Mouse (Mus musculus) ovary, postnatal 36 days (tissue): ENCODE data around the gene Tekt1.

Source experiments
- DNase-seq: peaks from one replicate; pipeline ENCODE4 v3.0.0; 2022; ENCODE audit warnings: low spot score, mixed read lengths

Gene Tekt1

DNA sequence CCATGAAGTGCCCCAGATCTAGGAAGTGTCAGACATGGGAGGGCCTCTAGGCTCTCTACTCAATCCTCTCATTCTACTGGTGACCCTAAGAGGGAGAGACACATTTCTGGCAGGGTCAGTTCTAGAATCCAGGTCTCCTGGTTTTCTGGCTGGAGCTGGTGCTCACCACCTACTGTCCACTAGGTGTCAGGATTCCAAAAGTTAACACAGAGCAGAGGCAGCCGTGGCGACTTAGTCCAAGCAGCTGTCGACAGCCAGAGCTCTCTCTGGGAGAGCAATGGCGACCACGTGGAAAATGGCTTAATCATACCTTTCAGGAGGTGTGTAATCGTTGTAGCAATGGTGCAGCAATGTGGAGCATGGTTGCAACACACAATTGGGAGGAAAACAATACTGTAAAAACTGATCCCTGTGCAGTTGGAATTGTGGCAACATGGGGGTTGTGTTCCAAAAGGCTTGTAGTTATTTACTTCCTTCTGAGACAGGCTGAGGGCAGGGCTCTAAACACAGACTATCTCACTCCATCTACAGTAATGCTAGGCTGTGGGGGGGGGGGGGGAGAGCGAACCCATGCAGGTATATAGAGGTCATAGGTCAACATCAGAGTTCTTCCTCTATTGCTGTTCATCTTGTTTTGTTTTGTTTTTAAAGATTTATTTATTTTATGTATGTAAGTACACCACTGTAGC is 19.5 kb downstream of the Tekt1 start:
- DNase-seq: peak; percentile 50

DNA sequence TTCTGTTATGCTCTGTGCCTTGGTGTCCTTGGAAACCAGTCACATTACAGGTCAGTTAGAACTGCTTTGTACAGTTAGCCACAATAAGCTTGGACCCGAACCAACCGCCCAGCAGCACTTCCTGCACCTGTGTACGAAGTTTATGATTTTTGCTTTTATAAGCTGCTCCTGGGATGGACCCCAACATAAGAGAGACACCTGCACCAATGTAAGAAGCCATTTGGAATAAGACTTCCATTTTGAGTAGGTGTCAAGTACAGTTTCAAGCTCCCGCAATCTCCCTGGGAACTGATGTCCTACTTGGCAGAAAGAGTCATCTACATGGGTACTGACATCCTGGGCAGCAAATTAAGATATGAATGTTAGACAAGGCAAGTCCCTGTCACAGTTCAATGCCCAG is 22.5 kb downstream of the Tekt1 start:
- no peak for DNase-seq

DNA sequence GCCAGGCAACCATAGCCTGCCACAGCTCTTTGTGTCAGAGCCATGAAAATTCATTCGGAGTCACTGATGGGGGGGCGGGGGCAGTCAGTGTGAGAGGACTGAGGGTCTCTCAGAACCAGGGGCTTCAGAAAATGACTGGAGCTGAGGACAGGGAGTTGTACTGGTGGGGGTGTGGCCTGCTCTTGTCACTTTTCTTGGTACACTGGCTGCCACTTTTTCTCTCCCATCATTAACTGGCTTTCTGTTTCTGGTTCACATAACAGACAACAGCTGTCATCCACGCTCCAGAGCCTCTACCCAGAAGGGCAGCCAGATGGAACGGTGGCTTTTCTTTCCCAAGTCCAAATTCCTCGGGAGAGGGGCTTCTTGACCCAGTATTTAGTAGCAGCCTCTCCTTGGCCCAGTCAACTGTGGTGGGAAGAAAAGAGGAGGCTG is 23.8 kb downstream of the Tekt1 start:
- no peak for DNase-seq

DNA sequence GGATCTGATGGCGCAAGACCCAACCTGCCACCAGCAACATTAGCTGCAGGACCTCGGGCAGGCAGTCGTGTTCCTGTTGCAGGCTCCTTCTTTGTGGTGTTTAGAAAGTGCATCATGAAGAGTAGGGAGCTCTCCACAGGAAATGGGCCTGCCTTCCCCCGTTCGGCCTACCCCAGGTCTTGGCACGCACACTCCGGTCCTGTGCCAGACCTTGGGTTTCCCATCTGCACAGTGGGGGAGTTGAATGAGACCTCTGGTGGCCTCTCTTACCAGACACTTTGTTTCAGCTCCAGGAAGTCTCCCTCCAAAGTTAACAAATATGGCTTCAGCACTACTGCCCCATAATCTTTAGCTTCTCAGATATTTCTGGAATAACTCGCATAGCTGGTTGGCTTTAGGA is 25.5 kb downstream of the Tekt1 start:
- no peak for DNase-seq

DNA sequence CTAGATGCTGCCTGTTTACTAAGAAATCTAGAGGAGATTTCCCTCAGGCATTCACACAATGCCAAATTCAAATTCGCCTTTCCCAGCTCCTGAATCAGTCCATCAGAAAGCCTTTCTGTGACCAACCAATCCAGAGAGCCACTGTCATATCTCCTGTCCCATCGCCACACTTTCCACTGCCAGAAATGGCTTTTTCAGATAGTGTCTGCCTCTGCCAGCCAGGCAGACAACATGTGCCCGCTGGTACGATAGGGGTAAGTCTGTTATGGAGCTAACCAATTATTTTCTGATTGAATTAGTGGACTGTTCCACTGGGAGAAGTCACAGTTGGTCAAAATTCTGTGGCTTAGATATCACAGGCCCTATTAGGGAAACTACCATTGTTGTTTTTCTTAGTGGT is 27.6 kb downstream of the Tekt1 start:
- no peak for DNase-seq

DNA sequence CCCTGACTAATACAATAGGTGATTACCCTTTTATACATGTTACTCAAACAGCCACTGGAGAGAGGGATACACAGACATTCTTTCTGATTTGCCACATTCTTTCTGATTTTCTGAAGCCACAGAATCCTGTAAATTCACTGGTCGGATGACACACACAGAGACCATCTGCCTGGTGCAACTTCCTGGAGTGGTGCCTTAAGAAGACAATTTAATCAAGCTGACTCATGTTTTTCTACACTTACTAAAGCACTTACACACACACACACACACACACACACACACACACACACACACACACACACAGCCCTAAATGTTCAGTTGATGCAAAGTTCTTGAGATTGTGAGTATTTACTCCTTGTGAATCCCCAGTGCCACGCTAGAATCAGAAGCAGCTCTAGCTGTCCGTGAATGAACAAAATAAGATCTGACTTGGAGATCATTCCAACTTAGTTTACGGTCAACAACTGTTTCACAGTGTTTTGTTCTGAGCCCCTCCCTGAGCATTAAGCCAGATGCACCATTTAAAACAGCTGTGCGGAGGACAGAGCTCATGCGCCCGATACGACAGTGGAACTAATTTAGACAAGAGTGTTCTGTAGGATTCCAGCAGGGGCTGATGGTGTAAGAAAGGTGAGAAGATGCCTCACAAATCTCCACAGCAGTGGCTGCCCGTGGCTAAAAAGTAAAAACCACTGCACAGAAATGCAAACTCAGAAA is 29.1 kb downstream of the Tekt1 start:
- no peak for DNase-seq

DNA sequence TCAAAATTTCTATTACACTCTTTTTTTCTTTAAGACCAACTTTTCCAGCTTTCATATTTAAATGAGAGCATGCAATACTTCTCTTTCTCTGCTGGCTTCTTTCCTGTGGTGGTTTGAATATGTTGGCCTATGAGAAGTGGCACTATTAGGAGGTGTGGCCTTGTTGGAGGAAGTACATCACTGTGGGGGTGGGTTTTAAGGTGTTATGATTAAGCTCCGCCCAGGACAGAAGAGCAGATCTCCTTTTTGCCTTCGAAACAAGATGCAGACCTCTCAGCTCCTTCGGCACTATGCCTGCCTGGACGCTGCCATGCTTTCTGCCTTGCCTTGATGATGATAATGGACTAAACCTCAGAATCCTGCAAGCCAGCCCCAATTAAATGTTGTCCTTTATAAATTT is 36.5 kb downstream of the Tekt1 start:
- DNase-seq: no peak

DNA sequence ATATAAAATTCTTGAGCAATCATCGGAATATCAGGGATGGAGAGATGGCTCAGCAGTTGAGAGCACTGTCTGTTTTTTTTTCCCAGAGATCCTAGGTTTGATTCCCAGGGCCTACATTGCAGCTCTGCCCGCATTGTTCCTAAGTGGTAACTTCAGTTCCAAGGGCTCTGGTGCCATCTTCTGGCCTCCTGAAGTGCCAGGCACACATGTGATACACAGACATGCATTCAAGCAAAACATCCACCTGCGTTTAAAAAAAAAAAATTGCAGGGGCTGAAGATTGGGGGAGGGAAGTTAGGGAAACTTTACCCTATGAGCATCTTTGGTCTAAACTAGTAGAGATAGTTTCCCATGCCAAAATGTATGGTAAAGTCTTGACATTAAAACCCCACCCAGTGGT is 37.8 kb downstream of the Tekt1 start:
- no peak for DNase-seq

DNA sequence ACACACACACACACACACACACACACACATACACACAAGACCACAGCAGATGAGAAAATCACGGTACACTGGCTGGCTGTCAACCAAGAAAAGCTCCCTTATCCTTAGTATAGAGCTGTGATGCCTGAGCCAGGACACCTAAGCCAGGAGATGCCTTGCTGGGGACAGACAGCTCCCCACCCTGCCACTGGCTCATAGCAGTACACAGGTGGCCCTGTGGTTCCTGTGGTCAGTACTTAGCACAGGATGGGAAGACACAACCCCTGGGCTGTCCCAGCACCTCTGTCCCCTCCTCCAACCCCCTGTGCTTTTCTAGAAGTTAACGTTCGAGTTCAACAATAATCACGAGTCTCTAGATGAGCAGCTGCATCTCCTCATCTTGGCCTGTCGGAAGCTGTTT is 44.2 kb downstream of the Tekt1 start:
- no peak for DNase-seq

DNA sequence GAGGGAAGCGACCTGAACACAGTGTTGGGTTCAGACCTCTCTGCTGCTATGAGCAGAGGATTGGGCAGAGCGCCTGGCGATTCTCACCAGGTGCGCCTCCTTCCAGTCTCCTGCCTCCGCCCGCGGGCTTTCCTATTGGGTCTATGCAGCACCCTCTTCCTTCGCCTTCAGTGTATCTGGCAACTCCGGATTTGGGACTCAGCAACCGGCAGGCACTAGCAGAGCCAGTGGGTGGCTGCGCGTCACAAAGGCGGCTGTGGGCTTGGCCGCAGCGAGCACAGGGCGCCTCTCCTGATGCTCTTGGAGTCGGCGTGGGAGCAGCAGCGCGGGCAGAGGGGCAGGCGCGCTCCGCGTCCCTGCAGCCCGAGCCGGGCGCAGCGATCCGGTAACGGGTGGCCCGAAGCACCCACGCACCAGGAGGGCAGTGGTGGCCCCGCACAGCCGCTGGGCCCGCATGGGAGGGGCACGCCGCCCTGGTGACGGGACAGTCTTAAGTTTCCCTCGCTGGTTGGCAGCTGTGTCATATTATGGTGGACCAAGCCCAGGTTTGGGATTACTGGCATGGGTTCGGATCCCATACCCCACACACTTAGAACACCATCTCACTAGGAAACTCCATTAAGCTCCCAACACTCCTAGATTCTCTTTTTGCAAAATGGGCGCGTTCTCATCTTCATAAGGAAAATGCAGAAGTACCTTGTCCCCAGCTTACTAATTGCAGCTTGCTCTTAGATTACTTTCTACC is 47.9 kb downstream of the Tekt1 start, which contains the start of gene Fbxo39:
Fbxo39 (plus strand) TSS at position 294 of the 745 bp plus-strand sequence.
- no peak for DNase-seq

DNA sequence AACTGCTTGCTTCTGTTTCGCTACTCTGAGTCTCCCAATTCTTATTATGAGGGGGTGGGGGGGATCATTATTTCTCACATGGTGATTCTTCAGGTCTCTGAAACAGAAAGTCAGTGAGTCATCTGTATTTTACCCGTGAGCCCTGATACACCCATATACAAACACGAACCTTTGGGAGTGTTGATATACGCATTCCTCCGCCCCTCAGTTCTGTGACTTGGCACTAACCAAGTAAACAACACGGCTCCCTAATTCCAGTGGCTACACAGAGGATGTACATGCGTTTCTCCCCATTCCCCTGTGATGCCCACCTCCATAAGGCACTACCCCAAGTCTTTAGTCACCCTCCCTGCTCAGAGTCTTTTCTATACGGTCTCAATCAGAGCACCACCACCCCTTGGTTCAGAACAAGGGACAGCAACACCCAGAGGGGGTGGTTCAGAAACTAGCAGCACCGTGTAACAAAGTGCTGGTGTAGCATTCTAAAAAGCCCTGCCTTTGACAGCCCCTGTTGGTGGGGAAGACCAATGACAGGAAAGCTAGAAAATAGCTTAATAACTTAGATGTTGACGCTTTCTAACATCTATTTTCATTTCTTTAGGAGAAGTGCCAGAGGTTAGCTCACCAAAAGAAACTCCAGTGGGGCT is 50.8 kb downstream of the Tekt1 start:
- no peak for DNase-seq

DNA sequence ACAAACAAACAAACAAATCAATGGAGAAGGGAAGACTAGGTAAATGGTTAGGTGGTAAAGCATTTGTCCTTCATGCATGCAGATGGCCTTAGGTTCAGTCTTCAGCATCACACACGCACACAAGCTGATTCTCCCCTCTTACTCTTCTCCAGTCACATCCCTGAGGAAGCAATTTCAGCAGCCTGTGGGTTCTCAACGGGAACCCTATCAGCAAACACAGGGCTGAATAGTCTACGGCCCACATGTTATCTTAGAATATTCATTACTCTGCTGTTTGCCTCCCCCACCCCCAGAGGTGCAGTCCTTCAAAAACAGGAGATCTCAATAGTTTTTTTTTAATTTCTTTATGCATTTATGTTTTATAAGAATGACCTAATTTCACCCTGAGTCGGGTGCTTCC is 51.8 kb downstream of the Tekt1 start:
- no peak for DNase-seq

DNA sequence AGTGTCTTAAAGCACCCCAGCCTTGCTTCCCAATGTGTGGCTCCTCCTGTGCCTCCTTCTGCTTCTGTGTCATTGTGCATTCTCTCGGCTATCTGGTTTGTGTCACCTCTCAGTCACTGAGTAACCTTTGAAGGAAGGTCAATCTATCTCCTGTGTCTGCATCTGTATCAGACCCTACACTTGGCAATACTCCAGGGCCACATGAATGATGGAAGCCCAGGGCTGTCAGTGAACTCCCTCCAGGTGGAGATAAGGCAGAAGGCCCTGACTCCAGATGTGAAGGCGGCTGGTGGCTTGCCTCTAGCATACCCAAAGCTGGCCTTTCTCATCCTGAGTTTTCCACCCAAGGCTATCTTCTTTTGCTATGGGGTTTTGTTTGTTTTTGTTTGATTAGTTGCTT is 53.3 kb downstream of the Tekt1 start:
- DNase-seq: no peak

DNA sequence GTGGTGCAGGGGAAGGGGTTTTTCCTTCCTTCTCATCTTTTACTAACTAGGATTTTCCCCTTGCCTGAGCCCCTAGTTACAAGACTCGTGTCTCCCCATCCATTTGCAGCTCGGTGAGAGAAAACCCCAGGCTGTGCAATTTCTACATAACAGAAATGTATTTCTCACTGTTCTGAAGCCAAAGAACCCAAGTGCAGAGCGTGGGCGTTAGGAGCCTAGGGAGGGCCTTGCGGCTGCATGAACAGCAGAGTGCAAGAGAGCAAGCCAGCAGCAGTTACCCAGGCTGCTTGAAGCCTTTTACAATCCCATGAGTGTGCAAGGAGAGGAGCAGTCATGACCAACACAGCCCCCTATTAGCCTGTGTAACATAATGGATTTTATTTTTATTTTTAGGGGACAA is 54.8 kb downstream of the Tekt1 start:
- DNase-seq: no peak

DNA sequence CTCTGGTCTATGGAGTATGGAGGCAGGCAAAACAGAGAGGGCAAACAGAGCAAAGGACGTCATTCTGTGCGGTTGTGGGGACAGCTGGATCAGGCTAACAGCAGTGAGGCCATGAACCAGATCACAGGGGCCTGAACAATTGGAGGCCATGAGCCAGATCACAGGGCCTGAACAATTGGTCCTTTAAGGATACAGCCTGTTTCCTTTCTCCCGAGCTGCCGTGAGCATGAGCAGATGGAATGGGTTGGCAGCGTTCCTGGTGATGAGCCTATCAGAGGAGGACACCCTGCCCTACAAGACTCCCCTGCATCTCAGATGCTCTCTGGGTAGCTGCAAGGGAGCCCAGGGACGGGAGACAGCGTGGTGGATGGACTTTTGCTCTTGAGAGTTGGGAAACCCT is 60.0 kb downstream of the Tekt1 start:
- no peak for DNase-seq

DNA sequence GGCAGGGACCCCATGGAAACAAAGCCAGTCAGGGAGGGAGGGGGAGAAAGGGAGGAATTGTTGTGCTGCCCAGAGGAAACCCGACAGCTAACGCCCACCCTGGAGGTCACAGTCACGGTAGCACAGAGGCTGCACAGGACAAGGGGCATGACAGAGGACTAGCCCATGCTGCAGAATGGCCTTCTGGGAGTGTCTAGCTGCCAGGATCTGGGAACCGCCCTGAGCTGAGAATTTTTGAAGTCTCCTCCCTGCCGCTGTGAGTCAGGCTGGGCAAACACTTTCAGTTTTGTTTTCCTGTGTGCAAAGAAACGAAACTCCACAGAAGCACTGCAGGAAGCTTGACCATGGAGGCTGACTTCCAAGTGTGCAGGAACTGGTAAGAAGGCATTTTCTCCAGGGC is 60.9 kb downstream of the Tekt1 start, which contains the start of gene Xaf1:
Xaf1 (plus strand) TSS at position 296 of the 400 bp plus-strand sequence.
- peak; percentile 58 for DNase-seq
